Comparison of ENCODE assay signal across 8 mouse cellular contexts in genomic region chrX:75130467-75131160, GRCm38 (mm10). TPM values are rescaled to one million over a fixed set of nuclear protein-coding genes. Genes with fewer than 3 reads are reported as not detected.
DNase-seq lines count a peak whose midpoint lies in the region; ATAC-seq lines count a peak whose summit lies in the region.

TSS of gene Mpp1 (minus strand) at chrX:75131016.

- no peaks in the 10 kb centered on the region for H3K36me3 ChIP-seq in intestine, embryonic 14.5 days (ENCODE audit: control insufficient read depth, insufficient read depth, low read length)

- WGBS in intestine, embryonic 14.5 days = 13% methylated on average over 36 of the region's 36 CpGs

- H3K4me2 ChIP-seq in intestine, embryonic 14.5 days (ENCODE audit: low read length) = peak within 1 kb of the TSS; percentile 52

- ATAC-seq in intestine, embryonic 14.5 days (replicated peaks; ENCODE audit: low FRiP score, low TSS enrichment, low read depth) = peak; percentile 97

- peak within 1 kb of the TSS; percentile 61 for H3K27ac ChIP-seq in intestine, embryonic 14.5 days (ENCODE audit: low read depth)

- H3K27me3 ChIP-seq in intestine, embryonic 14.5 days (replicated peaks; ENCODE audit: control insufficient read depth, insufficient read depth, low read length) = no peaks in the 10 kb centered on the region

- intact Hi-C loops in left cerebral cortex, postnatal 14 days (cut with DNase I) = no loop called here

- DNase-seq in adrenal gland, adult 18-20 months (ENCODE audit: low spot score in 2 of 2) = peak; percentile 65 to 70
- DNase-seq in embryo, embryonic 11 days = peak; percentile 89
- peak; percentile 86 for DNase-seq in gastrocnemius, postnatal 25 days
- DNase-seq in intestine, embryonic 14.5 days (ENCODE audit: low spot score) = peak; percentile 83
- DNase-seq in left cerebral cortex, postnatal 14 days (ENCODE audit: low spot score in 2 of 2) = peak; percentile 48 to 62
- peak; percentile 84 for DNase-seq in mesoderm, embryonic 11.5 days (ENCODE audit: low read depth, low spot score)
- peak; percentile 49 to 55 for DNase-seq in right cerebral cortex, postnatal 36 days (ENCODE audit: low spot score in 2 of 2)
- DNase-seq in yolk sac, embryonic 10.5 days (ENCODE audit: low spot score) = peak; percentile 90

- H3K9me3 ChIP-seq in intestine, embryonic 14.5 days (ENCODE audit: control insufficient read depth, low read length) = no peaks in the 10 kb centered on the region

- H3K4me1 ChIP-seq in intestine, embryonic 14.5 days (replicated peaks; ENCODE audit: control insufficient read depth, insufficient read depth, low read length) = no peaks in the 10 kb centered on the region

- H3K4me3 ChIP-seq in intestine, embryonic 14.5 days (ENCODE audit: low read depth, low read length) = peak within 1 kb of the TSS; percentile 50

- peak within 1 kb of the TSS; percentile 70 for H3K9ac ChIP-seq in intestine, embryonic 14.5 days (ENCODE audit: low read length)

RNA-seq across cellular contexts. Expression of gene Mpp1, which starts in this region (rescaled TPM):
- total RNA-seq in adrenal gland, adult 18-20 months (2021) = 10 to 100 TPM; 44.0 to 45.3 TPM
- total RNA-seq in gastrocnemius, postnatal 25 days (2021) = 10 to 100 TPM; 12.8 to 17.8 TPM
- polyA plus RNA-seq in intestine, embryonic 14.5 days (2014; fragmentation: Nextera tagmentation; extraction: Ambion mirVana) = 55.6 and 64.3 TPM in 2 replicates
- total RNA-seq in left cerebral cortex, postnatal 14 days (2021) = 10 to 100 TPM; 25.5 to 28.6 TPM

Comparison
In these comparisons a context has a peak if more than half of its experiments do, and no peak if none do; other contexts are left out.
1. Peak in every context shown above with its lines: DNase-seq, ATAC-seq, H3K4me3 ChIP-seq and H3K27ac ChIP-seq.